Mouse (Mus musculus) liver, embryonic 15.5 days (tissue): ENCODE measurements around the gene Gm20481. TPM values are rescaled to one million over a fixed set of nuclear protein-coding genes. Genes with fewer than 3 reads are reported as not detected.
A peak's percentile ranks its signal among the peaks of the same experiment; 100 is the strongest.
"Not testable (repeated sequence)": the region's sequence is repeated elsewhere in the genome, so short reads cannot be mapped to it uniquely, and the experiment has no call there.

Experiments
- ATAC-seq: fragments of 200-750 bp; cut with Nextera tagmentation; 2 replicates; pipeline ENCODE4 v1.8.0; 2017; ENCODE audit warnings: moderate number of reproducible peaks, mild to moderate bottlenecking, moderate library complexity; ENCODE audit not compliant: insufficient read depth
- H3K27ac ChIP-seq: fragments of 300-500 bp; sonication (generic); replicated peaks from 2 replicates; pipeline ENCODE4 v1.5.1; 2015; ENCODE audit warnings: mild to moderate bottlenecking, inconsistent platforms
- H3K27me3 ChIP-seq: fragments of 300-500 bp; sonication (generic); 2 replicates; pipeline ENCODE4 v1.6.1; 2015; ENCODE audit warnings: mild to moderate bottlenecking, inconsistent platforms
- H3K36me3 ChIP-seq: fragments of 300-500 bp; sonication (generic); replicated peaks from 2 replicates; pipeline ENCODE4 v1.6.1; 2015; ENCODE audit warnings: moderate library complexity, mild to moderate bottlenecking, inconsistent platforms
- H3K4me1 ChIP-seq: fragments of 300-500 bp; sonication (generic); replicated peaks from 2 replicates; pipeline ENCODE4 v1.6.1; 2015; ENCODE audit warnings: inconsistent platforms
- H3K4me2 ChIP-seq: fragments of 300-500 bp; sonication (generic); 2 replicates; pipeline ENCODE4 v1.6.1; 2015; ENCODE audit warnings: moderate library complexity, mild to moderate bottlenecking, inconsistent platforms
- H3K4me3 ChIP-seq: fragments of 300-500 bp; sonication (generic); replicated peaks from 2 replicates; pipeline ENCODE4 v1.5.1; 2015; ENCODE audit warnings: mild to moderate bottlenecking, inconsistent platforms
- H3K9ac ChIP-seq: fragments of 300-500 bp; sonication (generic); 2 replicates; pipeline ENCODE4 v1.6.1; 2015; ENCODE audit warnings: moderate library complexity, mild to moderate bottlenecking, inconsistent platforms
- H3K9me3 ChIP-seq: fragments of 300-500 bp; sonication (generic); replicated peaks from 2 replicates; pipeline ENCODE4 v1.6.1; 2016; ENCODE audit warnings: inconsistent platforms
- WGBS: fragments of 180-500 bp; shearing (Covaris S2); methylation state at CpG from one replicate; pipeline ENCODE4 v1.1.7; 2015; ENCODE audit warnings: mixed read lengths; ENCODE audit not compliant: insufficient replicate concordance; 5-methylcytosine and 5-hydroxymethylcytosine counted together
- polyA plus RNA-seq: library from polyadenylated mRNA; unstranded; fragments of >200 nt; fragmentation: Nextera tagmentation; extraction: Ambion mirVana; gene quantifications from 2 replicates; pipeline ENCODE4 v1.2.1, GENCODE M21; 2015

The Gm20481 gene
- polyA plus RNA-seq, 1 experiment from 2014 or later = not detected

GRCm38 (mm10) chr17:34999871-35000716, 30.4 kb downstream of the Gm20481 start:
- Histone ChIP-seq H3K9ac (peak overlapping the region; percentile 94), H3K4me1 (peaks cover 78% of the 10 kb centered on the region), H3K27ac (peak overlapping the region; percentile 97), H3K4me2 (peak overlapping the region; percentile 95), H3K36me3 (peaks cover 43% of the 10 kb centered on the region), H3K4me3 (peak overlapping the region; percentile 77)
- peak; percentile 38 for ATAC-seq
- H3K27me3 ChIP-seq, H3K9me3 ChIP-seq: not testable (repeated sequence)
- WGBS = 5% methylated on average over 30 of the region's 32 CpGs

GRCm38 (mm10) chr17:35000717-35001451, 31.2 kb downstream of the Gm20481 start, which contains the start of gene Vars:
Vars (plus strand) TSS chr17:35000987.
- Histone ChIP-seq H3K27me3 (no peaks in the 10 kb centered on the region), H3K9me3 (no peaks in the 10 kb centered on the region), H3K27ac (peak within 1 kb of the TSS; percentile 97), H3K4me1 (peaks cover 76% of the 10 kb centered on the region), H3K36me3 (peaks cover 51% of the 10 kb centered on the region), H3K4me3 (peak within 1 kb of the TSS; percentile 77), H3K4me2 (peak within 1 kb of the TSS; percentile 95), H3K9ac (peak within 1 kb of the TSS; percentile 94)
- under 1% methylated on average over 81 of the region's 83 CpGs for WGBS
- ATAC-seq = peak; percentile 85

GRCm38 (mm10) chr17:35001452-35002152, 31.9 kb downstream of the Gm20481 start:
- peaks cover 70% of the 10 kb centered on the region for H3K4me1 ChIP-seq
- peak overlapping the region; percentile 94 for H3K9ac ChIP-seq
- no peaks in the 10 kb centered on the region for H3K27me3 ChIP-seq
- H3K36me3 ChIP-seq = peaks cover 53% of the 10 kb centered on the region
- peak overlapping the region; percentile 95 for H3K4me2 ChIP-seq
- under 1% methylated on average over 35 of the region's 35 CpGs for WGBS
- peak overlapping the region; percentile 77 for H3K4me3 ChIP-seq
- peak overlapping the region; percentile 97 for H3K27ac ChIP-seq
- peak; percentile 7 for ATAC-seq
- H3K9me3 ChIP-seq = no peaks in the 10 kb centered on the region

GRCm38 (mm10) chr17:35002153-35002865, 32.6 kb downstream of the Gm20481 start:
- WGBS = 4% methylated on average over 12 of the region's 12 CpGs
- no peaks in the 10 kb centered on the region for H3K27me3 ChIP-seq
- H3K36me3 ChIP-seq = peaks cover 53% of the 10 kb centered on the region

GRCm38 (mm10) chr17:35003022-35003838, 33.5 kb downstream of the Gm20481 start:
- 33% methylated on average over 9 of the region's 9 CpGs for WGBS
- ATAC-seq = no peak
- Histone ChIP-seq H3K4me2 (peak overlapping the region; percentile 95), H3K9ac (peak overlapping the region; percentile 94), H3K27me3 (no peaks in the 10 kb centered on the region), H3K27ac (peak overlapping the region; percentile 97), H3K36me3 (peaks cover 53% of the 10 kb centered on the region), H3K4me3 (peak overlapping the region; percentile 77), H3K9me3 (no peaks in the 10 kb centered on the region), H3K4me1 (peaks cover 54% of the 10 kb centered on the region)

More at GRCm38 (mm10) chr17:35002153-35002865, 32.6 kb downstream of the Gm20481 start:
- Histone ChIP-seq H3K9me3 (no peaks in the 10 kb centered on the region), H3K4me3 (peak overlapping the region; percentile 77), H3K9ac (peak overlapping the region; percentile 94), H3K27ac (peak overlapping the region; percentile 97), H3K4me1 (peaks cover 63% of the 10 kb centered on the region), H3K4me2 (peak overlapping the region; percentile 95)
- ATAC-seq = peak; percentile 6; the same call in 1 of the 2 replicates

- no peaks in the 10 kb centered on the region for H3K9me3 ChIP-seq
- no peak for ATAC-seq
- no peak overlapping the region for H3K27ac ChIP-seq
- peaks cover 44% of the 10 kb centered on the region for H3K4me1 ChIP-seq
- no peak overlapping the region for H3K4me3 ChIP-seq
- WGBS = 88% methylated on average over 17 of the region's 17 CpGs
- no peak overlapping the region; the same call in 1 of the 2 replicates for H3K9ac ChIP-seq
- no peaks in the 10 kb centered on the region for H3K27me3 ChIP-seq
- peaks cover 53% of the 10 kb centered on the region for H3K36me3 ChIP-seq
- peak overlapping the region; percentile 95 for H3K4me2 ChIP-seq
Measured at GRCm38 (mm10) chr17:35004075-35004717, 34.5 kb downstream of the Gm20481 start.

GRCm38 (mm10) chr17:35005158-35005557, 35.4 kb downstream of the Gm20481 start:
- Histone ChIP-seq H3K36me3 (peaks cover 61% of the 10 kb centered on the region), H3K4me2 (no peak overlapping the region), H3K27ac (no peak overlapping the region; the same call in 1 of the 2 replicates), H3K4me3 (no peak overlapping the region), H3K27me3 (no peaks in the 10 kb centered on the region), H3K9ac (no peak overlapping the region), H3K4me1 (peaks cover 36% of the 10 kb centered on the region), H3K9me3 (no peaks in the 10 kb centered on the region)
- ATAC-seq = no peak
- WGBS = 88% methylated on average over 10 of the region's 10 CpGs

- not testable (repeated sequence) for H3K27ac ChIP-seq, H3K4me2 ChIP-seq, H3K9ac ChIP-seq, H3K4me3 ChIP-seq, H3K9me3 ChIP-seq, ATAC-seq, H3K27me3 ChIP-seq
- Histone ChIP-seq H3K36me3 (peaks cover 69% of the 10 kb centered on the region), H3K4me1 (peaks cover 36% of the 10 kb centered on the region)
- WGBS = 88% methylated on average over 5 of the region's 5 CpGs
Measured at GRCm38 (mm10) chr17:35005902-35006301, 36.2 kb downstream of the Gm20481 start.

GRCm38 (mm10) chr17:35007387-35007991, 37.8 kb downstream of the Gm20481 start:
- WGBS = 81% methylated on average over 7 of the region's 7 CpGs
- Histone ChIP-seq H3K4me1 (peaks cover 25% of the 10 kb centered on the region), H3K27me3 (no peaks in the 10 kb centered on the region), H3K4me3 (no peak overlapping the region), H3K27ac (no peak overlapping the region), H3K4me2 (no peak overlapping the region), H3K9me3 (no peaks in the 10 kb centered on the region), H3K36me3 (peaks cover 85% of the 10 kb centered on the region), H3K9ac (no peak overlapping the region)
- no peak for ATAC-seq
